9 mouse cellular contexts compared by ENCODE assay signal in genomic region chr2:19429031-19429430, GRCm38 (mm10). TPM values are rescaled to one million over a fixed set of nuclear protein-coding genes. Genes with fewer than 3 reads are reported as not detected.
A peak's percentile ranks its signal among the peaks of the same experiment; 100 is the strongest.
DNase-seq lines count a peak whose midpoint lies in the region; ATAC-seq and TF ChIP-seq lines count a peak whose summit lies in the region.
"Had no signal": no experiment of that assay in that cellular context is flagged by ENCODE, and none has a peak within 500 bp of the region (broad histone marks: within the 10 kb centered on the region; RNA-seq: fewer than 3 reads in every experiment).

No protein-coding gene starts in this region.

- H3K9me3 ChIP-seq in intestine, embryonic 14.5 days (ENCODE audit: control insufficient read depth, low read length), result no peaks in the 10 kb centered on the region
- no peaks in the 10 kb centered on the region for H3K9me3 ChIP-seq in intestine, postnatal 0 days (ENCODE audit: control insufficient read depth)
- H3K9me3 ChIP-seq in embryonic facial prominence, embryonic 11.5 days (replicated peaks; ENCODE audit: control insufficient read depth, low read length), result no peaks in the 10 kb centered on the region
- H3K9me3 ChIP-seq: limb, embryonic 13.5 days had no signal

- TF ChIP-seq CTCF in intestine, postnatal 0 days (IDR thresholded peaks at IDR 0.05; ENCODE audit: low read depth), result no peak

- no peak overlapping the region for H3K4me3 ChIP-seq in intestine, embryonic 14.5 days (ENCODE audit: low read depth, low read length)
- no peak overlapping the region for H3K4me3 ChIP-seq in intestine, postnatal 0 days (ENCODE audit: low read depth, low read length)
- H3K4me3 ChIP-seq in embryonic facial prominence, embryonic 11.5 days (ENCODE audit: low read depth, low read length), result no peak overlapping the region
- H3K4me3 ChIP-seq: limb, embryonic 13.5 days had no signal

- H3K4me2 ChIP-seq in intestine, embryonic 14.5 days (ENCODE audit: low read length), result no peak overlapping the region
- no peak overlapping the region for H3K4me2 ChIP-seq in intestine, postnatal 0 days (replicated peaks; ENCODE audit: low read depth)
- no peak overlapping the region for H3K4me2 ChIP-seq in embryonic facial prominence, embryonic 11.5 days (ENCODE audit: low read depth, low read length)
- H3K4me2 ChIP-seq: limb, embryonic 13.5 days had no signal

- intact Hi-C loops in left cerebral cortex, postnatal 14 days (cut with DNase I), result loop anchor here (10.0 kb wide), 1 partner anchor 1346 kb away; no protein-coding TSS in a partner anchor

- H3K36me3 ChIP-seq in intestine, embryonic 14.5 days (ENCODE audit: control insufficient read depth, insufficient read depth, low read length), result no peaks in the 10 kb centered on the region
- H3K36me3 ChIP-seq in intestine, postnatal 0 days (ENCODE audit: control insufficient read depth, insufficient read depth), result no peaks in the 10 kb centered on the region
- H3K36me3 ChIP-seq in embryonic facial prominence, embryonic 11.5 days (replicated peaks; ENCODE audit: control insufficient read depth, insufficient read depth, low read depth, low read length), result no peaks in the 10 kb centered on the region
- H3K36me3 ChIP-seq: limb, embryonic 13.5 days had no signal

- ATAC-seq in intestine, embryonic 14.5 days (replicated peaks; ENCODE audit: low FRiP score, low TSS enrichment, low read depth), result no peak
- no peak for ATAC-seq in intestine, postnatal 0 days
- ATAC-seq in embryonic facial prominence, embryonic 11.5 days (replicated peaks; ENCODE audit: insufficient number of reproducible peaks, low FRiP score, low TSS enrichment, low read depth), result no peak

- no peaks in the 10 kb centered on the region for H3K4me1 ChIP-seq in intestine, embryonic 14.5 days (replicated peaks; ENCODE audit: control insufficient read depth, insufficient read depth, low read length)
- H3K4me1 ChIP-seq in intestine, postnatal 0 days (replicated peaks; ENCODE audit: control insufficient read depth, insufficient read depth, low read length), result no peaks in the 10 kb centered on the region
- no peaks in the 10 kb centered on the region for H3K4me1 ChIP-seq in embryonic facial prominence, embryonic 11.5 days (ENCODE audit: control insufficient read depth, insufficient read depth, low read length)

- 3% methylated on average over 10 of the region's 10 CpGs for WGBS in intestine, embryonic 14.5 days
- 5% methylated on average over 10 of the region's 10 CpGs for WGBS in intestine, postnatal 0 days
- 2% methylated on average over 10 of the region's 10 CpGs for WGBS in embryonic facial prominence, embryonic 11.5 days

- H3K27ac ChIP-seq in intestine, embryonic 14.5 days (ENCODE audit: low read depth), result no peak overlapping the region
- no peak overlapping the region for H3K27ac ChIP-seq in intestine, postnatal 0 days (ENCODE audit: low read depth, low read length)
- no peak overlapping the region for H3K27ac ChIP-seq in embryonic facial prominence, embryonic 11.5 days (replicated peaks; ENCODE audit: low read depth, low read length)
- H3K27ac ChIP-seq: limb, embryonic 13.5 days had no signal

- H3K27me3 ChIP-seq in intestine, embryonic 14.5 days (replicated peaks; ENCODE audit: control insufficient read depth, insufficient read depth, low read length), result peaks cover 78% of the 10 kb centered on the region
- peaks cover 61% of the 10 kb centered on the region for H3K27me3 ChIP-seq in intestine, postnatal 0 days (replicated peaks; ENCODE audit: control insufficient read depth, insufficient read depth, low read length)
- H3K27me3 ChIP-seq in embryonic facial prominence, embryonic 11.5 days (ENCODE audit: control insufficient read depth, insufficient read depth, low read length), result peaks cover 40% of the 10 kb centered on the region

- peak; percentile 88 for DNase-seq in intestine, embryonic 14.5 days (ENCODE audit: low spot score)
- DNase-seq in R1 (ENCODE audit: low read depth, low spot score), result peak; percentile 57
- DNase-seq in embryonic facial prominence, embryonic 11.5 days (ENCODE audit: low spot score), result peak; percentile 90
- peak; percentile 58 for DNase-seq in lung, postnatal 10 days
- no peak for DNase-seq in spleen, postnatal 4 days (ENCODE audit: low spot score in 2 of 2)
- DNase-seq in left cerebral cortex, postnatal 14 days (ENCODE audit: low spot score in 2 of 2), result no peak
- no peak for DNase-seq in right cerebral cortex, postnatal 14 days

- H3K9ac ChIP-seq in intestine, embryonic 14.5 days (ENCODE audit: low read length), result no peak overlapping the region
- no peak overlapping the region for H3K9ac ChIP-seq in intestine, postnatal 0 days (ENCODE audit: low read depth, low read length)
- H3K9ac ChIP-seq in embryonic facial prominence, embryonic 11.5 days (replicated peaks; ENCODE audit: low read length), result no peak overlapping the region
- H3K9ac ChIP-seq: limb, embryonic 13.5 days had no signal

RNA-seq across cellular contexts. Expression of gene Ptf1a, which starts 16.4 kb away (rescaled TPM):
- polyA plus RNA-seq in intestine, embryonic 14.5 days (2014; fragmentation: Nextera tagmentation; extraction: Ambion mirVana), result 7.3 TPM in 1 of 2 replicates, not detected in the other
- polyA plus RNA-seq in intestine, postnatal 0 days (2015; fragmentation: Nextera tagmentation; extraction: Ambion mirVana), result not detected in 2 replicates
- polyA plus RNA-seq in embryonic facial prominence, embryonic 11.5 days (2014; fragmentation: Nextera tagmentation; extraction: Ambion mirVana), result 0.68 and 1.3 TPM in 2 replicates
- total RNA-seq in left cerebral cortex, postnatal 14 days (2021), result not detected
- polyA plus RNA-seq: limb, embryonic 13.5 days had no signal

RNA-seq across cellular contexts. Expression of gene Msrb2, which starts 57.8 kb away (rescaled TPM):
- polyA plus RNA-seq in intestine, embryonic 14.5 days (2014; fragmentation: Nextera tagmentation; extraction: Ambion mirVana), result 18.9 and 19.2 TPM in 2 replicates
- polyA plus RNA-seq in intestine, postnatal 0 days (2015; fragmentation: Nextera tagmentation; extraction: Ambion mirVana), result 8.3 TPM in 2 replicates
- polyA plus RNA-seq in embryonic facial prominence, embryonic 11.5 days (2014; fragmentation: Nextera tagmentation; extraction: Ambion mirVana), result 22.6 and 26.0 TPM in 2 replicates
- 10 to 100 TPM; 15.0 to 16.3 TPM for total RNA-seq in left cerebral cortex, postnatal 14 days (2021)

Comparison
In these comparisons a context has a peak if more than half of its experiments do, and no peak if none do; other contexts are left out.
1. DNase-seq: peak in intestine, embryonic 14.5 days (single experiment), R1 (single experiment), embryonic facial prominence, embryonic 11.5 days (single experiment) and lung, postnatal 10 days (single experiment); none in spleen, postnatal 4 days (0 of 2), left cerebral cortex, postnatal 14 days (0 of 2) and right cerebral cortex, postnatal 14 days (single experiment).